Mouse (Mus musculus) spleen, embryonic (tissue): ENCODE measurements around the gene Ndrg2.

ENCODE experiments used
- CTCF ChIA-PET: fragments of 350-600 bp; sonication (Branson Sonifier 250); formaldehyde crosslinking; loops from one replicate; lab custom pipeline; 2022; lab: Charles Lee

Ndrg2 gene

GRCm38 (mm10) chr14:51913062-51913959 lies 647 bp downstream of the Ndrg2 start:
- CTCF ChIA-PET, result no interaction called here

- CTCF ChIA-PET, result no interaction called here
These were observed 1.4 kb downstream of the Ndrg2 start for GRCm38 (mm10) chr14:51912391-51913061.

GRCm38 (mm10) chr14:51911301-51911700 lies 2.7 kb downstream of the Ndrg2 start:
- CTCF ChIA-PET, result no interaction called here

GRCm38 (mm10) chr14:51906102-51906501 lies 7.9 kb downstream of the Ndrg2 start:
- CTCF ChIA-PET, result no interaction called here

- CTCF ChIA-PET, result no interaction called here
These were observed 9.3 kb downstream of the Ndrg2 start for GRCm38 (mm10) chr14:51904706-51905105.

- CTCF ChIA-PET, result no interaction called here
These were observed 10.2 kb downstream of the Ndrg2 start for GRCm38 (mm10) chr14:51903782-51904181.

- CTCF ChIA-PET, result no interaction called here
These were observed 10.9 kb downstream of the Ndrg2 start for GRCm38 (mm10) chr14:51902806-51903710.

- CTCF ChIA-PET, result interaction anchor here (0.5 kb wide), 1 partner anchor 9 kb away, joined by 3 read pairs; no protein-coding TSS in a partner anchor
These were observed 14.6 kb downstream of the Ndrg2 start for GRCm38 (mm10) chr14:51899351-51899750.

- CTCF ChIA-PET, result no interaction called here
These were observed 17.3 kb downstream of the Ndrg2 start for GRCm38 (mm10) chr14:51896539-51897170.

GRCm38 (mm10) chr14:51896019-51896418 lies 17.9 kb downstream of the Ndrg2 start:
- CTCF ChIA-PET, result no interaction called here

- CTCF ChIA-PET, result interaction anchor here (1.1 kb wide), 1 partner anchor 11 kb away, joined by 3 read pairs; no protein-coding TSS in a partner anchor
These were observed 18.9 kb downstream of the Ndrg2 start for GRCm38 (mm10) chr14:51895071-51895470.

- CTCF ChIA-PET, result no interaction called here
These were observed 20.1 kb downstream of the Ndrg2 start for GRCm38 (mm10) chr14:51893809-51894208.

- CTCF ChIA-PET, result no interaction called here
These were observed 20.7 kb downstream of the Ndrg2 start for GRCm38 (mm10) chr14:51893094-51893794.

GRCm38 (mm10) chr14:51892191-51892939 lies 21.6 kb downstream of the Ndrg2 start, which contains the start of gene Slc39a2:
TSS of gene Slc39a2 (plus strand) at chr14:51892889.
- CTCF ChIA-PET, result no interaction called here

GRCm38 (mm10) chr14:51889833-51890232 lies 24.1 kb downstream of the Ndrg2 start:
- CTCF ChIA-PET, result no interaction called here

GRCm38 (mm10) chr14:51886051-51886450 lies 27.9 kb downstream of the Ndrg2 start:
- CTCF ChIA-PET, result no interaction called here

- CTCF ChIA-PET, result interaction anchor here (0.6 kb wide), 1 partner anchor 754 kb away, joined by 3 read pairs; no protein-coding TSS in a partner anchor
These were observed 29.2 kb downstream of the Ndrg2 start, which contains the start of gene Mettl17 for GRCm38 (mm10) chr14:51884598-51885331. TSS of gene Mettl17 (plus strand) at chr14:51884842.

GRCm38 (mm10) chr14:51884031-51884544 lies 29.9 kb downstream of the Ndrg2 start:
- CTCF ChIA-PET, result interaction anchor here (0.6 to 1.1 kb wide), 4 partner anchors 11 to 753 kb away, joined by 3 to 9 read pairs (median 4); no protein-coding TSS in a partner anchor
